Mouse (Mus musculus): Measurements from ENCODE around the gene Tmcc3. TPM values are rescaled to one million over a fixed set of nuclear protein-coding genes. Genes with fewer than 3 reads are reported as not detected.

Tmcc3 gene
- total and polyA plus RNA-seq, 3 experiments = 15.3 to 35.1 (median 29.8) TPM

GRCm38 (mm10) chr10:94282179-94282578 is 29.6 kb upstream of the Tmcc3 start:
- TF ChIP-seq EP300 (IDR thresholded peaks at IDR 0.05; ENCODE audit: insufficient read depth, low read depth, low read length) = no peak
- no peak for TF ChIP-seq POLR2A (IDR thresholded peaks at IDR 0.05; ENCODE audit: insufficient read depth, low read depth, low read length)
- no peak for TF ChIP-seq CTCF (IDR thresholded peaks at IDR 0.05)
- intact Hi-C loops (cut with DNase I) = no loop called here
- WGBS = 92% methylated on average over 8 of the region's 8 CpGs
- Histone ChIP-seq H3K79me2 (replicated peaks; ENCODE audit: control insufficient read depth, insufficient read depth, low read length) (no peaks in the 10 kb centered on the region), H3K36me3 (ENCODE audit: control insufficient read depth, insufficient read depth, low read length) (no peaks in the 10 kb centered on the region), H3K9ac (ENCODE audit: low read depth, low read length) (no peak overlapping the region), H3K27ac (no peak overlapping the region), H3K4me1 (ENCODE audit: control insufficient read depth, insufficient read depth, low read length) (no peaks in the 10 kb centered on the region), H3K4me3 (no peak overlapping the region), H3K27me3 (ENCODE audit: control insufficient read depth, insufficient read depth, low read length) (no peaks in the 10 kb centered on the region)
- DNase-seq = no peak

- no peak for TF ChIP-seq EP300 (IDR thresholded peaks at IDR 0.05; ENCODE audit: insufficient read depth, low read depth, low read length)
- no peak for TF ChIP-seq POLR2A (IDR thresholded peaks at IDR 0.05; ENCODE audit: insufficient read depth, low read depth, low read length)
- no peak for TF ChIP-seq CTCF (IDR thresholded peaks at IDR 0.05)
- Histone ChIP-seq H3K4me3 (no peak overlapping the region), H3K27me3 (ENCODE audit: control insufficient read depth, insufficient read depth, low read length) (no peaks in the 10 kb centered on the region), H3K36me3 (ENCODE audit: control insufficient read depth, insufficient read depth, low read length) (no peaks in the 10 kb centered on the region), H3K4me1 (ENCODE audit: control insufficient read depth, insufficient read depth, low read length) (no peaks in the 10 kb centered on the region), H3K79me2 (replicated peaks; ENCODE audit: control insufficient read depth, insufficient read depth, low read length) (no peaks in the 10 kb centered on the region), H3K9ac (ENCODE audit: low read depth, low read length) (no peak overlapping the region), H3K27ac (no peak overlapping the region)
- 72% methylated on average over 7 of the region's 7 CpGs for WGBS
- intact Hi-C loops (cut with DNase I) = no loop called here
- DNase-seq = no peak
These were observed 29.0 kb upstream of the Tmcc3 start for GRCm38 (mm10) chr10:94282797-94283196.

GRCm38 (mm10) chr10:94294437-94294836 is 17.3 kb upstream of the Tmcc3 start:
- no peaks in the 10 kb centered on the region for H3K79me2 ChIP-seq (replicated peaks; ENCODE audit: control insufficient read depth, insufficient read depth, low read length)
- H3K27ac ChIP-seq = no peak overlapping the region
- no peak overlapping the region for H3K4me3 ChIP-seq
- TF ChIP-seq POLR2A (IDR thresholded peaks at IDR 0.05; ENCODE audit: insufficient read depth, low read depth, low read length) (no peak), EP300 (IDR thresholded peaks at IDR 0.05; ENCODE audit: insufficient read depth, low read depth, low read length) (no peak), CTCF (IDR thresholded peaks at IDR 0.05) (no peak)
- 92% methylated on average over 5 of the region's 5 CpGs for WGBS
- no peaks in the 10 kb centered on the region for H3K4me1 ChIP-seq (ENCODE audit: control insufficient read depth, insufficient read depth, low read length)
- H3K36me3 ChIP-seq (ENCODE audit: control insufficient read depth, insufficient read depth, low read length) = no peaks in the 10 kb centered on the region
- no peak for DNase-seq
- H3K27me3 ChIP-seq (ENCODE audit: control insufficient read depth, insufficient read depth, low read length) = no peaks in the 10 kb centered on the region
- intact Hi-C loops (cut with DNase I) = no loop called here
- H3K9ac ChIP-seq (ENCODE audit: low read depth, low read length) = no peak overlapping the region

GRCm38 (mm10) chr10:94294933-94295750 is 16.6 kb upstream of the Tmcc3 start:
- intact Hi-C loops (cut with DNase I) = no loop called here
- Histone ChIP-seq H3K4me3 (no peak overlapping the region), H3K9ac (ENCODE audit: low read depth, low read length) (no peak overlapping the region), H3K4me1 (ENCODE audit: control insufficient read depth, insufficient read depth, low read length) (no peaks in the 10 kb centered on the region), H3K27me3 (ENCODE audit: control insufficient read depth, insufficient read depth, low read length) (no peaks in the 10 kb centered on the region), H3K36me3 (ENCODE audit: control insufficient read depth, insufficient read depth, low read length) (no peaks in the 10 kb centered on the region), H3K27ac (no peak overlapping the region), H3K79me2 (replicated peaks; ENCODE audit: control insufficient read depth, insufficient read depth, low read length) (no peaks in the 10 kb centered on the region)
- no peak for DNase-seq
- TF ChIP-seq POLR2A (IDR thresholded peaks at IDR 0.05; ENCODE audit: insufficient read depth, low read depth, low read length) (no peak), EP300 (IDR thresholded peaks at IDR 0.05; ENCODE audit: insufficient read depth, low read depth, low read length) (no peak), CTCF (IDR thresholded peaks at IDR 0.05) (no peak)
- 59% methylated on average over 6 of the region's 6 CpGs for WGBS

GRCm38 (mm10) chr10:94295923-94296605 is 15.7 kb upstream of the Tmcc3 start:
- no peaks in the 10 kb centered on the region for H3K27me3 ChIP-seq (ENCODE audit: control insufficient read depth, insufficient read depth, low read length)
- no peak overlapping the region for H3K9ac ChIP-seq (ENCODE audit: low read depth, low read length)
- no peak for DNase-seq
- no peaks in the 10 kb centered on the region for H3K36me3 ChIP-seq (ENCODE audit: control insufficient read depth, insufficient read depth, low read length)
- intact Hi-C loops (cut with DNase I) = no loop called here
- 88% methylated on average over 5 of the region's 5 CpGs for WGBS
- no peaks in the 10 kb centered on the region for H3K79me2 ChIP-seq (replicated peaks; ENCODE audit: control insufficient read depth, insufficient read depth, low read length)
- TF ChIP-seq POLR2A (IDR thresholded peaks at IDR 0.05; ENCODE audit: insufficient read depth, low read depth, low read length) = no peak
- no peak for TF ChIP-seq EP300 (IDR thresholded peaks at IDR 0.05; ENCODE audit: insufficient read depth, low read depth, low read length)
- no peak for TF ChIP-seq CTCF (IDR thresholded peaks at IDR 0.05)
- H3K4me3 ChIP-seq = no peak overlapping the region
- no peak overlapping the region for H3K27ac ChIP-seq
- no peaks in the 10 kb centered on the region for H3K4me1 ChIP-seq (ENCODE audit: control insufficient read depth, insufficient read depth, low read length)

DNA sequence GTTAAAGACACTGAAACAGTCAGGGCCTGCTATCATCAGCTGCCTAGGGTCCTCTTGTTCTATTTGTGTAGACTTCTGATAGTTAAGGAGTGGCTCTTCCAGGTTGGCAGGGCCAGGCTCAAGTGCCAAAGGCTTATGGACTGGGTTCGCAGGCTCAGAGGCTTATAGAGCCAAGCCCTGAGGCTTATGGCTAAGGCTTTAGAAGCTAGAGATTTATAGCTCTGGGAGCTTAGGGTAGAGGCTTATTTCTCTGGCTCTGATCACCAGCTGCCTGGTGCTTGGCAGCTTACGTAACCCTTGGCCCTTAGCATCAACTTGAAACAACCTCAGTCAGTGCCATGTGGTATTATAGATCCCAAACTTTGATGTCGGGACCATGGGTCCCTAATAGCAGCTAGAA is 13.3 kb upstream of the Tmcc3 start, which contains the start of gene Gm4792:
Gene Gm4792 (minus strand): TSS at position 233 of the 400 bp plus-strand sequence.
- no peak within 1 kb of the TSS for H3K27ac ChIP-seq
- TF ChIP-seq CTCF (IDR thresholded peaks at IDR 0.05) (no peak), EP300 (IDR thresholded peaks at IDR 0.05; ENCODE audit: insufficient read depth, low read depth, low read length) (no peak), POLR2A (IDR thresholded peaks at IDR 0.05; ENCODE audit: insufficient read depth, low read depth, low read length) (no peak)
- no peak within 1 kb of the TSS for H3K4me3 ChIP-seq
- no peaks in the 10 kb centered on the region for H3K27me3 ChIP-seq (ENCODE audit: control insufficient read depth, insufficient read depth, low read length)
- WGBS = 81% methylated on average over 3 of the region's 3 CpGs
- H3K9ac ChIP-seq (ENCODE audit: low read depth, low read length) = no peak within 1 kb of the TSS
- H3K36me3 ChIP-seq (ENCODE audit: control insufficient read depth, insufficient read depth, low read length) = no peaks in the 10 kb centered on the region
- H3K79me2 ChIP-seq (replicated peaks; ENCODE audit: control insufficient read depth, insufficient read depth, low read length) = no peaks in the 10 kb centered on the region
- no peaks in the 10 kb centered on the region for H3K4me1 ChIP-seq (ENCODE audit: control insufficient read depth, insufficient read depth, low read length)
- DNase-seq = no peak
- intact Hi-C loops (cut with DNase I) = no loop called here
